Mouse (Mus musculus) spleen, postnatal 4 days (tissue): Measurements from ENCODE around the gene Il33.

Source experiments
- DNase-seq, 2 experiments: peaks; one replicate each; pipeline ENCODE4 v3.0.0; 2022; ENCODE audit warnings: low spot score in 2 of 2

Gene Il33

GRCm38 (mm10) chr19:29986464-29987091 lies 61.7 kb downstream of the Il33 start:
- no peak for DNase-seq

DNA sequence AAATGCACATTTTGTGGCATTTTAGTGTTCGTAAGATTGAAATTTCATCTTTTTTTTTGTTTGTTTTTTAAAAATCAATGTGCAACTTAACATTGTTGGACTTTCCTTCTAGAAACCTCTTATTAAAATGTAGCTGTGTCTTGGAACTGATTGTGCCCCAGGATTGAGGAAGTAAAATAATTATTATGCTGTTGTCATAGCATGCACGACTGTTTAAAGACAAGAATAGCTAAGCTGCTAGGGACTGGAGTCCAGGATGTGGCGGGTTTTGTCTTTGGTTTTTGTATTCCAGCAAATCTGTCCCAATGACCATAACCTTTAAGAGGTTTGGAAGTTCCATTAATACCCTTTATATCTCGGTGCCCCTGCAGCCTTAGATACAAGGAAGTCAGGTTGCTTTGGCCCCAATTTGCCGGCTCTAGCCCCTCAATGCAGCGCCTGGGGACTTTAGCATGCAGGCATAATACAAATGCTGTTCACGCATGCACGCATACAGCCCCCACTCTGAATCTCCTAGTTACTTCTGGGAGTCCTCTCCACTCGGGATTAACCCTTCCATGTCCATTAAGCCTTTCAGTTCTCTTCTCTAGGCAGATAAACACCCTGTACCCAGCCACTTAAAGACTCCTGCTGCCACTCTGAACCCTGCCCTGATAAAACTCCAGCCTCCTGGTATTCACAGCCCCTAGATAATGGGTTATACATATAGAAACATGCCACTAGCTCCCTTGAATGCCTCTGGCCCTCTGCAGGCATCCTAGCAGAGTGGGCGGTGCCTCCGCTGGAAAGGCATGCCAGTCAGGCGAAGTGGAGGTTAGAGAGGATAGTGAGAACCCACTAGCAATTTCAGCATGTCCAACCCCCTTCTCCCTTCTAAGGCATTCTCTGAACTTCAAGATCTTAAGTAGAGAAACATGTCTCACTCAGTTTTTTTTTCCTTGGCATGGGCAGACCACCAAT lies 75.8 kb downstream of the Il33 start:
- DNase-seq: no peak

DNA sequence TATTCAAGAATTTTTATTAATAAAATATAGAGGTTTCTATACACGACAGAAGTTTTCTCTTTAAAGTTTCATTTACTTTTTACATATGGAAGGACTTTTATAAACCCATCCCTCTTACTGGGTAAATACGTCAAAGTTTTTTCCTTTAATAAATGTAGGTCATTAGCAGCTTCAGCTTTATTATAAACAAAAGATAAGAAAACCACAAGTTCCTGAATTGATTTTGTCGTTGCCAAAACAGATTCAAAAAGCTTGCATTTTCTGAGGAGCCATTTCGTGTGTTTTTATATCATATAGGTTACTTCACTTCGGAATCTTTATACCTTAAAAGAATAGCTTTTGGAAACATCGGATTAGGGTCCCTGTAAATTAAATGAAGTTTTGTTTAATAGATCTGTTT lies 76.6 kb downstream of the Il33 start:
- no peak for DNase-seq

GRCm38 (mm10) chr19:30003621-30004020 lies 78.7 kb downstream of the Il33 start, which contains the start of gene Trpd52l3:
Trpd52l3 (plus strand) TSS chr19:30003790.
- no peak for DNase-seq

- DNase-seq: no peak
Observed at GRCm38 (mm10) chr19:30006371-30006770, 81.5 kb downstream of the Il33 start.
